Mouse (Mus musculus): ENCODE data around the gene Nelfb.

DNA sequence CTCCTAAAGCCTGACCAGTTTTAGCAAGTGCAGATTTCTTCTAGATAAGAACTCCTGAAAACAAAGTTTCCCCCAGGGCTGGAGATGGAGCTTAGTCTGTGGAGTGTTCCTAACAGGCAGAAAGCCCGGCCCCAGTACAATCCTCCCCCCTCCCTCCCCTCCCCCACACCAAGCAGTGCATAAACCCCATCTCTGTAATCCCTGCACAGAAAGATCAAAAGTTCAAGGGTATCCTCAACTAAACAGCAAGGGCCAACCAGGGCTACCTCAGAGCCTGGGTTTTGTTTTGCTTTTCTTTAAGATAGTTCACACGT, 42.7 kb downstream of the Nelfb start:
- no peak for TF ChIP-seq POLR2A (IDR thresholded peaks at IDR 0.05; ENCODE audit: low read depth, low read length)
- TF ChIP-seq CTCF (IDR thresholded peaks at IDR 0.05; ENCODE audit: extremely low read depth, insufficient read length, insufficient replicate concordance, low read depth, low read length): no peak
